In the genomic region with DNA sequence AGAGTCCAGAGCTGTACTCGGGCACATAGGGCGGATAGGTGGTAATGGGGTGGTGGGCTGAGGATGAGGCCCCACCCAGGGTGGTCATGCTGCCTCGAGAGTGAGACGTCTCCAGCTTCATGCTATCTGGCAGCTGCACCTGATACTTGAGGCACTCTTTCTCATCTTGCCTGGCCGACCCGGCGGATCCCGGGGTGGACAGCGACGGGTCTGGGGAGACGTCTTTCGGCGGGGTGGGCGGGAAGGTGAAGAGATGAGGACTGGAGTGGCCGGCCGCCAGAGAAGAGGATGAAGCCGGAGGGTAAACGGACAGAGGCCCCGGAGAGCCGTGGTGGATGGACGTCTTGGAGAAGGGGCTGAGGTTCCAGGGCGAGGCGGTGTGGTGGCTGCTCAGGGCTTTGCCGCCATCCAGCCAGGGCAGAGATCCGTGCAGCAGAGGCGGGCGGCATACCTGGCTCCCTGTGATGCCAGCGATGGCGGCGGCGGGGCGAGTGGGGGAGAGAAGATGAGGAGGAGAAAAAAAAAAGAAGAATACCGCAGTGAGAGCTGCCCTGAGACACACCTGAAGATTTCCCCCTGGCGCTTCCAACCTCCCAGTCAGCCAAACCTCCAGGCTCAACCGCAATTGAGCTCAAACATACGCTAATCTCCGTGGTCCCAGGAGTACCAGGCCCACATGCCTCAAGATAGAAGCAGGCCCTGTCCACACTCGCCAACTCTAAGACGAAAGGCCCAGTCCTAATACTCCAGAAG, we compare ENCODE assay signal across 11 mouse cellular contexts. TPM values are rescaled to one million over a fixed set of nuclear protein-coding genes. Genes with fewer than 3 reads are reported as not detected.
DNase-seq lines count a peak whose midpoint lies in the region; ATAC-seq lines count a peak whose summit lies in the region.
"Had no signal": no experiment of that assay in that cellular context is flagged by ENCODE, and none has a peak within 500 bp of the region (broad histone marks: within the 10 kb centered on the region; RNA-seq: fewer than 3 reads in every experiment).

No protein-coding gene starts in this region.

- H3K4me3 ChIP-seq in heart, embryonic 16.5 days (ENCODE audit: low read length): peak overlapping the region; percentile 66
- H3K4me3 ChIP-seq in embryonic facial prominence, embryonic 10.5 days: peak overlapping the region; percentile 63
- H3K4me3 ChIP-seq in limb, embryonic 10.5 days: peak overlapping the region; percentile 28
- H3K4me3 ChIP-seq: layer of hippocampus, adult 2 months; myocyte had no signal

- WGBS in heart, embryonic 16.5 days: 18% methylated on average over 39 of the region's 39 CpGs
- 3% methylated on average over 39 of the region's 39 CpGs for WGBS in embryonic facial prominence, embryonic 10.5 days
- WGBS in limb, embryonic 10.5 days: 6% methylated on average over 39 of the region's 39 CpGs

- no peaks in the 10 kb centered on the region for H3K9me3 ChIP-seq in heart, embryonic 16.5 days (replicated peaks; ENCODE audit: control insufficient read depth, low read length)
- no peaks in the 10 kb centered on the region for H3K9me3 ChIP-seq in embryonic facial prominence, embryonic 10.5 days
- H3K9me3 ChIP-seq in limb, embryonic 10.5 days (replicated peaks): no peaks in the 10 kb centered on the region

- no peak for ATAC-seq in heart, embryonic 16.5 days (replicated peaks; ENCODE audit: extremely low read depth, insufficient read depth, low FRiP score)
- ATAC-seq in megakaryocyte progenitor cell, adult 5-6 weeks (replicated peaks; ENCODE audit: poor library complexity): no peak
- ATAC-seq in frontal cortex, adult (ENCODE audit: low TSS enrichment): no peak

- peak overlapping the region; percentile 26 for H3K4me2 ChIP-seq in heart, embryonic 16.5 days (ENCODE audit: low read depth, low read length)

- H3K27ac ChIP-seq in heart, embryonic 16.5 days (ENCODE audit: low read length): no peak overlapping the region
- H3K27ac ChIP-seq in embryonic facial prominence, embryonic 10.5 days (replicated peaks): peak overlapping the region; percentile 37
- no peak overlapping the region for H3K27ac ChIP-seq in limb, embryonic 10.5 days
- H3K27ac ChIP-seq: layer of hippocampus, adult 2 months had no signal

- H3K27me3 ChIP-seq in heart, embryonic 16.5 days (ENCODE audit: control insufficient read depth, insufficient read depth, low read length): peaks cover 28% of the 10 kb centered on the region
- peaks cover 92% of the 10 kb centered on the region for H3K27me3 ChIP-seq in embryonic facial prominence, embryonic 10.5 days (replicated peaks; ENCODE audit: low read depth, poor library complexity, severe bottlenecking)
- peaks cover 89% of the 10 kb centered on the region for H3K27me3 ChIP-seq in limb, embryonic 10.5 days (ENCODE audit: low read depth, poor library complexity, severe bottlenecking)

- peaks cover 6% of the 10 kb centered on the region for H3K4me1 ChIP-seq in heart, embryonic 16.5 days (ENCODE audit: control insufficient read depth, insufficient read depth, low read length)
- H3K4me1 ChIP-seq in embryonic facial prominence, embryonic 10.5 days: peaks cover 67% of the 10 kb centered on the region
- H3K4me1 ChIP-seq in limb, embryonic 10.5 days: peaks cover 49% of the 10 kb centered on the region

- DNase-seq in heart, adult 8-10 months (ENCODE audit: low spot score): no peak
- peak; percentile 48 for DNase-seq in embryonic facial prominence, embryonic 10.5 days (ENCODE audit: low spot score)
- DNase-seq in limb, embryonic 10.5 days (ENCODE audit: low spot score): peak; percentile 57
- DNase-seq in retina, embryonic 14.5 days (ENCODE audit: low spot score): peak; percentile 23
- no peak for DNase-seq in layer of hippocampus, adult 8-10 months (ENCODE audit: low spot score in 2 of 2)

- 0 out of 2 replicates have a peak overlapping the region, but pooled peaks have one; percentile 15 for H3K9ac ChIP-seq in heart, embryonic 16.5 days (ENCODE audit: low read length)

- no peaks in the 10 kb centered on the region for H3K36me3 ChIP-seq in heart, embryonic 16.5 days (ENCODE audit: control insufficient read depth, insufficient read depth)
- peaks cover 11% of the 10 kb centered on the region for H3K36me3 ChIP-seq in embryonic facial prominence, embryonic 10.5 days (replicated peaks)
- H3K36me3 ChIP-seq in limb, embryonic 10.5 days: no peaks in the 10 kb centered on the region

RNA-seq across cellular contexts. Expression of gene 4930412O13Rik, which starts 6.4 kb away (rescaled TPM):
- polyA plus RNA-seq in heart, embryonic 16.5 days (2015; fragmentation: Nextera tagmentation; extraction: Ambion mirVana): not detected in 2 replicates
- not detected for total RNA-seq in heart, adult 8-10 months (2022)
- polyA plus RNA-seq in embryonic facial prominence, embryonic 10.5 days (2016; fragmentation: Nextera tagmentation; extraction: Ambion mirVana): 2.3 TPM in 2 replicates
- polyA plus RNA-seq in limb, embryonic 10.5 days (2016; fragmentation: Nextera tagmentation; extraction: Ambion mirVana): 0.46 and 0.55 TPM in 2 replicates
- total RNA-seq in megakaryocyte progenitor cell, adult 5-6 weeks (2015): not detected in 2 replicates
- total RNA-seq in megakaryocyte progenitor cell, adult 5-6 weeks (2017): not detected in 2 replicates
- not detected for total RNA-seq in layer of hippocampus, adult 8-10 months (2022)
- total RNA-seq: layer of hippocampus, adult 2 months had no signal
- polyA plus RNA-seq: myocyte; stomach, embryonic 16.5 days had no signal

RNA-seq across cellular contexts. Expression of gene 9230102O04Rik, which starts 14.7 kb away (rescaled TPM):
- not detected in 2 replicates for polyA plus RNA-seq in heart, embryonic 16.5 days (2015; fragmentation: Nextera tagmentation; extraction: Ambion mirVana)
- total RNA-seq in heart, adult 8-10 months (2022): not detected
- 0.82 TPM in 1 of 2 replicates, not detected in the other for polyA plus RNA-seq in embryonic facial prominence, embryonic 10.5 days (2016; fragmentation: Nextera tagmentation; extraction: Ambion mirVana)
- 0.39 TPM in 1 of 2 replicates, not detected in the other for polyA plus RNA-seq in limb, embryonic 10.5 days (2016; fragmentation: Nextera tagmentation; extraction: Ambion mirVana)
- total RNA-seq in megakaryocyte progenitor cell, adult 5-6 weeks (2015): not detected in 2 replicates
- not detected in 2 replicates for total RNA-seq in megakaryocyte progenitor cell, adult 5-6 weeks (2017)
- not detected for total RNA-seq in layer of hippocampus, adult 8-10 months (2022)
- total RNA-seq: layer of hippocampus, adult 2 months had no signal
- polyA plus RNA-seq: myocyte; stomach, embryonic 16.5 days had no signal

RNA-seq across cellular contexts. Expression of gene Gata3, which starts 15.2 kb away (rescaled TPM):
- polyA plus RNA-seq in heart, embryonic 16.5 days (2015; fragmentation: Nextera tagmentation; extraction: Ambion mirVana): 5.4 and 11.9 TPM in 2 replicates
- 1 to 10 TPM; 1.2 to 1.7 (median 1.3) TPM for total RNA-seq in heart, adult 8-10 months (2022)
- polyA plus RNA-seq in embryonic facial prominence, embryonic 10.5 days (2016; fragmentation: Nextera tagmentation; extraction: Ambion mirVana): 24.5 and 29.1 TPM in 2 replicates
- polyA plus RNA-seq in limb, embryonic 10.5 days (2016; fragmentation: Nextera tagmentation; extraction: Ambion mirVana): 6.3 and 6.5 TPM in 2 replicates
- total RNA-seq in megakaryocyte progenitor cell, adult 5-6 weeks (2015): 0.47 TPM in 1 of 2 replicates, not detected in the other
- total RNA-seq in megakaryocyte progenitor cell, adult 5-6 weeks (2017): 0.25 and 0.71 TPM in 2 replicates
- total RNA-seq in layer of hippocampus, adult 8-10 months (2022): under 1 TPM in 2 of 4 experiments, not detected in 2; 0.09 to 0.47 TPM
- total RNA-seq: layer of hippocampus, adult 2 months had no signal

Comparison
In these comparisons a context has a peak if more than half of its experiments do, and no peak if none do; other contexts are left out.
1. DNase-seq: peak in embryonic facial prominence, embryonic 10.5 days (single experiment), limb, embryonic 10.5 days (single experiment) and retina, embryonic 14.5 days (single experiment); none in heart, adult 8-10 months (single experiment) and layer of hippocampus, adult 8-10 months (0 of 2).
2. Peak in every context shown above with its lines, with median percentiles within 50 percentile points of each other: H3K4me3 ChIP-seq.